Mouse (Mus musculus) bone marrow, adult 2 months (tissue): Measurements from ENCODE around the gene Eif4e3. TPM values are rescaled to one million over a fixed set of nuclear protein-coding genes. Genes with fewer than 3 reads are reported as not detected.

ENCODE experiments used
- H3K27ac ChIP-seq: fragments of 200-500 bp; 2 replicates; pipeline ENCODE4 v1.5.1; 2012; ENCODE audit warnings: low read depth, mild to moderate bottlenecking, control low read depth, inconsistent platforms, low read length; ENCODE audit not compliant: control insufficient read depth, poor library complexity, insufficient read depth
- H3K4me1 ChIP-seq: fragments of 200-500 bp; 2 replicates; pipeline ENCODE4 v1.6.1; 2011; ENCODE audit warnings: low read length; ENCODE audit not compliant: control insufficient read depth, insufficient read depth
- H3K4me3 ChIP-seq: fragments of 200-500 bp; replicated peaks from 2 replicates; pipeline ENCODE3; 2011; ENCODE audit warnings: mild to moderate bottlenecking, low read depth, low read length, control low read depth; ENCODE audit not compliant: control insufficient read depth
- CTCF ChIP-seq: fragments of 200-500 bp; IDR thresholded peaks from 2 replicates; pipeline ENCODE4 v1.5.1; 2011; ENCODE audit warnings: low read length, control low read depth; ENCODE audit not compliant: control insufficient read depth, insufficient read depth
- POLR2A ChIP-seq: fragments of 200-500 bp; IDR thresholded peaks from 2 replicates; pipeline ENCODE4 v1.6.1; 2011; ENCODE audit warnings: low read depth, mild to moderate bottlenecking, control low read depth, low read length, borderline replicate concordance; ENCODE audit not compliant: control insufficient read depth
- WGBS: fragments of 180-500 bp; shearing (Covaris S2); methylation state at CpG from one replicate; pipeline ENCODE4 v1.1.7; 2018; 5-methylcytosine and 5-hydroxymethylcytosine counted together
- polyA plus RNA-seq: library from polyadenylated mRNA; stranded (reverse); fragments of >200 nt; gene quantifications from 2 replicates; pipeline ENCODE4 v1.2.4, GENCODE M21; 2011; ENCODE audit warnings: low replicate concordance; ENCODE audit not compliant: missing spikeins, insufficient read depth, insufficient read length

The Eif4e3 gene
- polyA plus RNA-seq, 1 experiment = 7.2 TPM

DNA sequence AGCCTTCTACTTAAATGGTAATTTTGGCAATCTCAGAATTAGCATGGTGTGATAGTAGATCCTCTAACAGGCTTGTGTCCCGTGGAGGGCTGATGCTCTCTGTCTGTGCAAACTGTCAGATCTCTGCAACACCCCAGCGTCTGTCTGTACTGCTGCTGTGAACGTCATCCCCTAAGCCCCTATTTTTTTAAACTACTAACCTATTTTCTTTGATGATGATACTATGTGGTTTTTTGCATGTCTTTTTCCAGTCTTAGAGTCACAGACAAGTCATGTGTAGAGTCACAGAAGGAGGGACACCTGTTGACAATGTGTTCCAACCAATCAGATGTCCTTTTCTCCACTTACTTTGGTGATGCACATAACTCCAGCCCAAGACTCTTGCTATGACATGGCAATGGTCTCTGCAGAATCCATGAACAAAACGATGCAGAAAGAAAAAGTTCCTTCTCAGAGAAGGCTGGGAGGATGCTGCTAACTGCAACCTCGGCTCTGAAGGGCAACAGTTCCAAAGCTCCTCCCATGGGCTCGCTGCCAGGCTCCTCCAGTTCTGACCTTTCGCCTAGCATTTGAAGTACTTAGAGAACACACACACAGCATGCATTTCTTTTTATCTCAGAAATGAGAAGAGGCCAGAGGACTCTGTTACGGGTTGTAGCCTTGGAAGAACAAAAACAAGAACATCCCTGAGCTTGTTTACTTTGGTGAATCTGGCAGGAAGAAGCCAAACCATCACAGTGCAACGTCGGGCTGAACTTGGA is 23.0 kb downstream of the Eif4e3 start:
- no peak overlapping the region for H3K27ac ChIP-seq
- H3K4me1 ChIP-seq = no peaks in the 10 kb centered on the region; the same call in 1 of the 2 replicates
- WGBS = 71% methylated on average over 10 of the region's 10 CpGs
- TF ChIP-seq CTCF (no peak), POLR2A (no peak)
- H3K4me3 ChIP-seq = no peak overlapping the region

DNA sequence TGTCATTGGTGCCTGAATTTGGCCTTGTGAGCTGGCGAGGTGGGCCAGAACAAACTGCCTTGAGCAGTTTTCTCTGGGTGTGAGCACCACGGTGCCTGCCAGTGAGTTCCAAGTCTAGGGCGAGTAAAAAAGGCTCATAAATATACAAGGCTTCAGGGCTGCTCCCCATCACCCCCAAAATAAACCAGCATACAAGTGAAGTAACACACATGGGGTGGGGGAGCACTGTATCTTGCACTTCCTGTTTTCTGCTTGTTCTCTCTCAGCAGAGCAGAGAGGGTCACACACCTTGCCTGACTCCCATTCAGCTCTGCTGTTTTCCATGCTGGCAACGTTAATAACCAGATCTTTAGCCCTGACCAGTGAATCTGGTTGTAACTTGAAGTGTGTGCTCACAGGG is 29.1 kb downstream of the Eif4e3 start:
- no peak for TF ChIP-seq CTCF
- no peak for TF ChIP-seq POLR2A
- Histone ChIP-seq H3K4me1 (peaks cover 7% of the 10 kb centered on the region), H3K4me3 (no peak overlapping the region), H3K27ac (no peak overlapping the region)
- WGBS = 60% methylated on average over 4 of the region's 4 CpGs

DNA sequence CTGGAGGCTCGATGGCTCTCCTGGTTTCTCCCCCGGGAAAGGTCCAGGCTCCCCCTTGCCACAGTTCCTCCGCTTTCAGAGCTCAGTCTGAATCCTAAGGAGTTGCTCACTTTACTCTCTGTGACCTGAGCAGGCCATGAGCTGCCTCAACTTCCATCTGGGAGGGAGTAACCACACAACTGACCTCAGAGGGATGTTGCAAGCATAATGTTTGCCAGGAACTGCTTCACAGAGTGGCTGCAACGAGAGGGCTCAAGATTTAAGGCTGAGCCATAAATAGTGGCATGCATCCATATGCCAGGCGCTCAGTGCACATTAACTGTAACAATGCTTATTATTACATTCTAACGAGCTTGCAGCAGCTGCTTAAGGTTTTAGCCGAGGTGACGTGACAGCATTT is 29.8 kb downstream of the Eif4e3 start:
- H3K27ac ChIP-seq = no peak overlapping the region
- 45% methylated on average over 8 of the region's 8 CpGs for WGBS

DNA sequence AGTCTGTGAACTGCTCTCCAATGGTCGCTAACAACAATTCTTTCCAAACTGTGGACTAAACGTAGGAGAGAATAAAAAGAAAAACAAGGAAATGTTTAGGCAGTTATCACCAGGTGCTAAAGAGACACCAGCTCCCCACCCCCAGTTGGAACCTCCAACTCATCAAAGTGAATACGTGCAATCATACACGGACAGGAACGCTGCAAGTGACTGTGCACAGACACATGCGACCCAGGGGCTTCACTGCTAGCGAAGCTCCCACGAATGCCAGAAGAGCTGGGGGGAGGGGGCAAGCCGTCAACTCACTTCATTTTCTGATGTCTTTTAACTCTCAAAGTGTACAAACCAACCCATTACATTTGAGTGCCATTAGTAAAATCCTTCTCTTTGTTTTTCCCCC is 30.4 kb downstream of the Eif4e3 start:
- Histone ChIP-seq H3K4me1 (peaks cover 7% of the 10 kb centered on the region), H3K4me3 (no peak overlapping the region), H3K27ac (no peak overlapping the region)
- no peak for TF ChIP-seq CTCF
- TF ChIP-seq POLR2A = no peak
- WGBS = 80% methylated on average over 9 of the region's 9 CpGs

More for the DNA sequence above, 29.8 kb downstream of the Eif4e3 start:
- Histone ChIP-seq H3K4me3 (no peak overlapping the region), H3K4me1 (peaks cover 7% of the 10 kb centered on the region)
- TF ChIP-seq CTCF = no peak
- no peak for TF ChIP-seq POLR2A

DNA sequence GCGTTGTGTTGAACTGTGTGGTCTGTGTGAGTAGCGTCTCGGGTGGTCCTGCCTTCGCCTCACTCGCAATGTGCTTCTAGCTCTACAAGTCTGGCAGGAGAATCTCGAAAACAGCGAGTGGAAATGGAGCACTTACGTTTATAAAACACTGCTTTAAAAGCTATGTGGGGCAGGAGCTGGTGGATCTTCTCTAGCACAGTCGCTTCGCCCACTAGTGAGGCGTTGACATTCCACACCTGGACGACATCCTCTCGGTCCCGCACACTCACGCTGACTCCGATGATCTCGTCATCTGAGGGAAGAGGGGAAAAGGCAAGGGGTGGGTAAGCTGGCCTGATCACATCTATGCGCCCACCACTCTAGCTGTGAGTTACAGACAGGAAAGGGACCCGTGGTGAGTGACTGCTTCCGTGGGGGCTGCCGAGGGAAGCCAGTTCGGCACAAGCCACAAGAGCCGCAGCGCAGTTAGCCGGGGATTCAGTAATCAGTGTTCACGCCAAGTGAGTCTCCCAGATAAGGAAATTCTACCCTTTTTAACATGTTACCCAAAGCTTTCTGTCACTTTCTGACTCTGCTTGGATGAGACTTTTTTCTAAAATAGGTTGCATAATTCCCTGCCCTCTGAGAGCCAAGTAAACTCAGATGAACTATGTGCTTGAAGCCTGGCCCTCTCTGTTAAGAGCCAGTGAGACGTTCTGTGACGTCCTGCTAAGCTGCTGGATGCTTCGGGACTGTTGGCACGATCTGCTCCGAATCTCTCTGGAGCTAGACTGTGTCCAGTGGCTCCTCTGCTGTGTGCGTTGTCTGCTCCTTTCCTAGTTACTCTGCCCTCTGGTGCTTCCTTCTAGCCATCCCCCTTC is 34.2 kb downstream of the Eif4e3 start:
- 87% methylated on average over 32 of the region's 32 CpGs for WGBS
- TF ChIP-seq POLR2A (no peak), CTCF (no peak)
- Histone ChIP-seq H3K4me3 (no peak overlapping the region), H3K27ac (no peak overlapping the region), H3K4me1 (peaks cover 4% of the 10 kb centered on the region; the same call in 1 of the 2 replicates)

DNA sequence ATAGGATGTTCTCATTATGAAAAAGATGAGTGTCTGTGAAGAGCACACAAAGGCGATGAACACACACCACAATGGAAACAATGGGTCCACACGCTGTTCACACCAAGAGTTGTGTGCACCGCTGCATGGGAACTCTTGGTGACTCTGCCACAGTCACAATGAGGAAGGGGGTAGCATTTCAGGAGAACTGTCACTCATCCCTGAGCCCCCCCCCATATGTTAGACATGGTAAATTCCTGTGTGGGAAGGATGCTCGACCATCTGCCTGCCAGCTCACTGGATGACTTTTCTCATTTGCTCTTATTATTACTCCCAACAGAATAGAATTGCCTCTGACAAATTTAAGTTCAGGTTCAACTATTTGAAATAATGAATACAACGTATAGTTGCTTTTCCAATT is 34.9 kb downstream of the Eif4e3 start:
- TF ChIP-seq CTCF = no peak
- TF ChIP-seq POLR2A = no peak
- H3K4me1 ChIP-seq = peaks cover 1% of the 10 kb centered on the region; the same call in 1 of the 2 replicates
- no peak overlapping the region for H3K27ac ChIP-seq
- 87% methylated on average over 5 of the region's 5 CpGs for WGBS
- no peak overlapping the region for H3K4me3 ChIP-seq

DNA sequence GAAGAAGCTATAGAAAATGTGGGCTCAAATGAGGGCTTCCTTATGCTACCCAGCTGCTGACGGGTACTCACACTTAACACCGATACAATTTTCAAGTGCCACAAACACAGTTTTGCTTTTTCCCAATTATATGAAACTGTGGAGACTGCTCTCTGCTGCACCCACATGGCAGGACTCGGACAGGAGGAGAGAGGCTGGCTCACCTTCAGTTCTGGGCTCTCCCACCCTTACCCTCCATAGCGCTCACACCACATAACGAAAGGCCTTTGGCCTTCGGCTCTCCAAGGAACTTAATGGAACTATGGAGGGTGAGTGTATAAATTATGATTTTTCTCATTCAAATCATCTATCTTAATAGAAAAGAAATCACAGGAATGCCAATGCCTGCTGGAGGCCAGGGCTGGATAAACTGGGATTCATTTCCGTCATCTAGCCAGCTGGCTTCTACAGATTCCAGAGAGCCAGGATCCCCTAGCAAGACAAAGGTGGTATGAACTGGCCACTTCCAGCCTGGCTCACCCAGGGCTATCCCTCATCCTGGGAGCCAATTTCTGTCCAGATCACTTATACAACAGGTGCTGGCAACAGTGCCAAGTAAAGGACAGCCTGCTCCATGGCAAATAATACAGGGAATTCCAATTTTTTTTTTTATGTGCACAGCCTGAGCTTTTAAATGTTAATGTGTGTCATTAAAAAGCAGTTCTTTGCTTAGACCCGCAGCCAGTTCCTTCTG is 36.7 kb downstream of the Eif4e3 start:
- Histone ChIP-seq H3K27ac (no peak overlapping the region), H3K4me3 (no peak overlapping the region), H3K4me1 (peaks cover 2% of the 10 kb centered on the region)
- TF ChIP-seq POLR2A (no peak), CTCF (no peak)
- WGBS = 85% methylated on average over 8 of the region's 8 CpGs

DNA sequence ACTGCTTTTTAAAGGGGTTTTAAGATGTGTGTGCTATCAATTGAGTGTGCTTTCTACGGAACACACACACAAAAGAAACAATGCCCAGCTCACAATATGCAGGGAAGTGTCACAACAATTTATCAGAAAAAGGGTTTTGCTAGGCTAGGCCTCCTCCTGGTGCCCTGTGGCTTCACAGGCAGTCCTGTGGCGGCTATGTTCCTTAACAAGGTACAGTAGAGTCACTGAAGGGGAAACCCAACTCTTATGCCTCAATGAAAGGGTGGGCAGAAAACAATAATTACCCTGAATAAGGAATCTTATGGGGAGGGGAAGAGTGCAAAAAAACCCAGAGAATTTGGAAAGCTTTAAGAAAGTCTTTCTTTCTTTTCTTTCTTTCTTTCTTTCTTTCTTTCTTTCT is 40.2 kb downstream of the Eif4e3 start:
- Histone ChIP-seq H3K4me3 (no peak overlapping the region), H3K4me1 (peaks cover 4% of the 10 kb centered on the region), H3K27ac (no peak overlapping the region)
- no peak for TF ChIP-seq POLR2A
- TF ChIP-seq CTCF = no peak
- WGBS = 55% methylated on average over 2 of the region's 2 CpGs
